Mouse (Mus musculus): Measurements from ENCODE around the gene Crbn. TPM values are rescaled to one million over a fixed set of nuclear protein-coding genes. Genes with fewer than 3 reads are reported as not detected.

The Crbn gene
- polyA plus RNA-seq, 1 experiment from 2014 or later = 58.5 TPM

Other genes with a start within 250 kb of the Crbn start
- not detected in 2 replicates for gene Il5ra, start 51.0 kb downstream of the Crbn start, polyA plus RNA-seq (2016; fragmentation: Nextera tagmentation; extraction: Ambion mirVana)
- gene Trnt1, start 31.0 kb downstream of the Crbn start, polyA plus RNA-seq (2016; fragmentation: Nextera tagmentation; extraction: Ambion mirVana) = 61.6 and 72.9 TPM in 2 replicates

All from neural tube, embryonic 12.5 days (tissue).